Mouse (Mus musculus) embryonic fibroblast, embryonic 13.5 days (primary cell): ENCODE measurements around the gene Rnase10. TPM values are rescaled to one million over a fixed set of nuclear protein-coding genes. Genes with fewer than 3 reads are reported as not detected.

Experiments used
- H3K27ac ChIP-seq: 2 replicates; pipeline ENCODE4 v1.5.1; 2012; ENCODE audit warnings: low read length, control low read depth, inconsistent platforms; ENCODE audit not compliant: insufficient read depth
- H3K4me1 ChIP-seq: 2 replicates; pipeline ENCODE4 v1.6.1; 2011; ENCODE audit warnings: low read length; ENCODE audit not compliant: control insufficient read depth, insufficient read depth
- H3K4me3 ChIP-seq: 2 replicates; pipeline ENCODE4 v1.5.1; 2011; ENCODE audit warnings: mild to moderate bottlenecking, control low read depth, low read length; ENCODE audit not compliant: insufficient read depth
- CTCF ChIP-seq: IDR thresholded peaks from 2 replicates; pipeline ENCODE4 v1.5.1; 2011; ENCODE audit warnings: mild to moderate bottlenecking, control low read depth, low read length, moderate library complexity, borderline replicate concordance; ENCODE audit not compliant: insufficient read depth
- POLR2A ChIP-seq: IDR thresholded peaks from 2 replicates; pipeline ENCODE4 v1.6.1; 2011; ENCODE audit warnings: low read depth, mild to moderate bottlenecking, control low read depth, low read length, moderate library complexity
- polyA plus RNA-seq: library from polyadenylated mRNA; stranded (reverse); fragments of >200 nt; gene quantifications from 2 replicates; pipeline ENCODE4 v1.2.4, GENCODE M21; 2011; ENCODE audit warnings: low read depth; ENCODE audit not compliant: missing spikeins, insufficient read length

Rnase10 gene
- polyA plus RNA-seq, 1 experiment = 0.68 TPM

- H3K27ac ChIP-seq = no peak within 1 kb of the TSS
- H3K4me1 ChIP-seq = no peaks in the 10 kb centered on the region
- TF ChIP-seq POLR2A (no peak), CTCF (no peak)
- no peak within 1 kb of the TSS for H3K4me3 ChIP-seq
Observed at GRCm38 (mm10) chr14:51041769-51042168, 34.2 kb downstream of the Rnase10 start, which contains the start of gene Rnase9. Gene Rnase9, minus strand, starts transcription at chr14:51041869.

- no peak overlapping the region for H3K4me3 ChIP-seq
- H3K27ac ChIP-seq = no peak overlapping the region
- no peaks in the 10 kb centered on the region for H3K4me1 ChIP-seq
- no peak for TF ChIP-seq CTCF
- no peak for TF ChIP-seq POLR2A
Observed at GRCm38 (mm10) chr14:51047846-51048245, 40.3 kb downstream of the Rnase10 start.

- no peak for TF ChIP-seq CTCF
- TF ChIP-seq POLR2A = no peak
- H3K4me3 ChIP-seq = no peak within 1 kb of the TSS
- no peaks in the 10 kb centered on the region for H3K4me1 ChIP-seq
- no peak within 1 kb of the TSS for H3K27ac ChIP-seq
Observed at GRCm38 (mm10) chr14:51050063-51050462, 42.5 kb downstream of the Rnase10 start, which contains the start of gene Rnase11. Gene Rnase11, minus strand, starts transcription at chr14:51050163.

GRCm38 (mm10) chr14:51051941-51052340 is 44.4 kb downstream of the Rnase10 start:
- H3K4me1 ChIP-seq = no peaks in the 10 kb centered on the region
- no peak overlapping the region for H3K27ac ChIP-seq
- H3K4me3 ChIP-seq = no peak overlapping the region
- TF ChIP-seq CTCF (no peak), POLR2A (no peak)

- Histone ChIP-seq H3K27ac (no peak overlapping the region), H3K4me3 (no peak overlapping the region), H3K4me1 (no peaks in the 10 kb centered on the region)
- no peak for TF ChIP-seq POLR2A
- TF ChIP-seq CTCF = no peak
Observed at GRCm38 (mm10) chr14:51053176-51053575, 45.6 kb downstream of the Rnase10 start.

- TF ChIP-seq CTCF (no peak), POLR2A (no peak)
Observed at GRCm38 (mm10) chr14:51054243-51055237, 47.0 kb downstream of the Rnase10 start.

GRCm38 (mm10) chr14:51057401-51057831 is 49.9 kb downstream of the Rnase10 start, which contains the start of gene Rnase12:
Gene Rnase12, minus strand, starts transcription at chr14:51057661.
- H3K4me3 ChIP-seq = no peak within 1 kb of the TSS
- H3K27ac ChIP-seq = no peak within 1 kb of the TSS
- no peaks in the 10 kb centered on the region for H3K4me1 ChIP-seq
- TF ChIP-seq POLR2A (no peak), CTCF (no peak)

More at GRCm38 (mm10) chr14:51054243-51055237, 47.0 kb downstream of the Rnase10 start:
- Histone ChIP-seq H3K27ac (no peak overlapping the region), H3K4me1 (no peaks in the 10 kb centered on the region), H3K4me3 (no peak overlapping the region)

Other genes starting within 250 kb of the Rnase10 start
- 30.4 and 30.5 TPM in 2 replicates for gene Ttc5, start 222.2 kb upstream of the Rnase10 start, polyA plus RNA-seq
- not detected in 2 replicates for gene Ccnb1ip1, start 200.0 kb upstream of the Rnase10 start, polyA plus RNA-seq
- gene Parp2, start 199.9 kb upstream of the Rnase10 start, polyA plus RNA-seq = 31.2 and 43.4 TPM in 2 replicates
- 26.1 and 30.5 TPM in 2 replicates for gene Tep1, start 137.2 kb upstream of the Rnase10 start, polyA plus RNA-seq
- 0.47 and 0.65 TPM in 2 replicates for gene Klhl33, start 110.2 kb upstream of the Rnase10 start, polyA plus RNA-seq
- 30.5 and 38.8 TPM in 2 replicates for gene Osgep, start 82.9 kb upstream of the Rnase10 start, polyA plus RNA-seq
- 62.4 and 68.1 TPM in 2 replicates for gene Apex1, start 82.8 kb upstream of the Rnase10 start, polyA plus RNA-seq
- 66.4 and 69.5 TPM in 2 replicates for gene Pip4p1, start 76.9 kb upstream of the Rnase10 start, polyA plus RNA-seq
- gene Pnp, start 76.7 kb upstream of the Rnase10 start, polyA plus RNA-seq = 64.5 and 79.4 TPM in 2 replicates
- 22.3 and 51.1 TPM in 2 replicates for gene Gm49342, start 63.2 kb upstream of the Rnase10 start, polyA plus RNA-seq
- 0.49 and 0.70 TPM in 2 replicates for gene Pnp2, start 51.8 kb upstream of the Rnase10 start, polyA plus RNA-seq
- gene Rnase9, start 34.1 kb downstream of the Rnase10 start, polyA plus RNA-seq = not detected in 2 replicates
- gene Rnase11, start 42.4 kb downstream of the Rnase10 start, polyA plus RNA-seq = not detected in 2 replicates
- gene Rnase12, start 49.9 kb downstream of the Rnase10 start, polyA plus RNA-seq = not detected in 2 replicates
- not detected in 2 replicates for gene Olfr750, start 66.7 kb downstream of the Rnase10 start, polyA plus RNA-seq
- gene Rnase4, start 83.3 kb downstream of the Rnase10 start, polyA plus RNA-seq = 116 and 134 TPM in 2 replicates
- 11.4 TPM in 2 replicates for gene Ang, start 83.4 kb downstream of the Rnase10 start, polyA plus RNA-seq
- gene Eddm3b, start 106.7 kb downstream of the Rnase10 start, polyA plus RNA-seq = not detected in 2 replicates
- not detected in 2 replicates for gene Rnase6, start 116.2 kb downstream of the Rnase10 start, polyA plus RNA-seq
- not detected in 2 replicates for gene Rnase1, start 139.0 kb downstream of the Rnase10 start, polyA plus RNA-seq
- gene Rnase2b, start 154.5 kb downstream of the Rnase10 start, polyA plus RNA-seq = not detected in 2 replicates
- not detected in 2 replicates for gene Ang2, start 191.4 kb downstream of the Rnase10 start, polyA plus RNA-seq
- not detected in 2 replicates for gene Ear14, start 195.6 kb downstream of the Rnase10 start, polyA plus RNA-seq
- not detected in 2 replicates for gene Rnase2a, start 248.4 kb downstream of the Rnase10 start, polyA plus RNA-seq